Mouse (Mus musculus): ENCODE data around the gene 9130019O22Rik. TPM values are rescaled to one million over a fixed set of nuclear protein-coding genes. Genes with fewer than 3 reads are reported as not detected.
"Not testable (repeated sequence)": the region's sequence is repeated elsewhere in the genome, so short reads cannot be mapped to it uniquely, and the experiment has no call there.

Gene 9130019O22Rik
- polyA plus RNA-seq, 1 experiment from 2014 or later = 5.0 TPM

GRCm38 (mm10) chr7:127371213-127371612, 15.8 kb downstream of the 9130019O22Rik start:
- no peaks in the 10 kb centered on the region for H3K27me3 ChIP-seq
- H3K9ac ChIP-seq = no peak overlapping the region
- H3K4me3 ChIP-seq = no peak overlapping the region
- H3K27ac ChIP-seq (replicated peaks) = no peak overlapping the region
- ATAC-seq (ENCODE audit: low read depth) = no peak
- peaks cover 5% of the 10 kb centered on the region for H3K4me1 ChIP-seq (replicated peaks)
- H3K9me3 ChIP-seq = no peaks in the 10 kb centered on the region
- WGBS = 80% methylated on average over 2 of the region's 2 CpGs
- no peak overlapping the region for H3K4me2 ChIP-seq
- H3K36me3 ChIP-seq = peaks cover 21% of the 10 kb centered on the region

GRCm38 (mm10) chr7:127366249-127366648, 20.7 kb downstream of the 9130019O22Rik start:
- Histone ChIP-seq H3K9ac (no peak overlapping the region), H3K4me1 (replicated peaks) (peaks cover 9% of the 10 kb centered on the region), H3K9me3 (no peaks in the 10 kb centered on the region), H3K36me3 (no peaks in the 10 kb centered on the region), H3K4me2 (no peak overlapping the region), H3K27me3 (peaks cover 15% of the 10 kb centered on the region; the same call in 1 of the 2 replicates), H3K4me3 (no peak overlapping the region), H3K27ac (replicated peaks) (no peak overlapping the region)
- ATAC-seq (ENCODE audit: low read depth) = no peak
- WGBS = 81% methylated on average over 3 of the region's 3 CpGs

DNA sequence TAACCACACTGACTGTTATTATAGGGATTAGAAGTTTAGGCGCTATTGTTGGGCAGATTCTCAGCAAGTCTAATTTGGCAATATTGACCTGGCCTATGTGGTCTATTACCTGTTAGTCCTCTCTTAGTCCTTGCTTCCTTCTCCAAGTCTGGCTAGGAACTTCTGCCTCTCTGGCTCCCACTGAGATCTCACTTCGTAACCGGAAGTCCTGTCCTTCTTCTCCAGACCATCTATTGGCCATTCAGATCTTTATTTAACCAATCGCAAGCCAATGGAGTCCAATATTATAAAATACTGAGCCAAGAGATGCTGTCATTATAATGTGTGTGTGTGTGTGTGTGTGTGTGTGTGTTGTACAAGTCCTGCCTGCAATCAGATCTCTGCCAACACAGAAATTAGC, 22.8 kb downstream of the 9130019O22Rik start:
- H3K4me1 ChIP-seq (replicated peaks) = peaks cover 9% of the 10 kb centered on the region
- no peaks in the 10 kb centered on the region for H3K36me3 ChIP-seq
- ATAC-seq (ENCODE audit: low read depth) = no peak
- peak overlapping the region; percentile 72 for H3K4me2 ChIP-seq
- H3K27me3 ChIP-seq = peaks cover 30% of the 10 kb centered on the region
- no peak overlapping the region for H3K27ac ChIP-seq (replicated peaks)
- WGBS = 62% methylated on average over 4 of the region's 4 CpGs
- H3K4me3 ChIP-seq = peak overlapping the region; percentile 42
- no peaks in the 10 kb centered on the region for H3K9me3 ChIP-seq
- no peak overlapping the region for H3K9ac ChIP-seq

DNA sequence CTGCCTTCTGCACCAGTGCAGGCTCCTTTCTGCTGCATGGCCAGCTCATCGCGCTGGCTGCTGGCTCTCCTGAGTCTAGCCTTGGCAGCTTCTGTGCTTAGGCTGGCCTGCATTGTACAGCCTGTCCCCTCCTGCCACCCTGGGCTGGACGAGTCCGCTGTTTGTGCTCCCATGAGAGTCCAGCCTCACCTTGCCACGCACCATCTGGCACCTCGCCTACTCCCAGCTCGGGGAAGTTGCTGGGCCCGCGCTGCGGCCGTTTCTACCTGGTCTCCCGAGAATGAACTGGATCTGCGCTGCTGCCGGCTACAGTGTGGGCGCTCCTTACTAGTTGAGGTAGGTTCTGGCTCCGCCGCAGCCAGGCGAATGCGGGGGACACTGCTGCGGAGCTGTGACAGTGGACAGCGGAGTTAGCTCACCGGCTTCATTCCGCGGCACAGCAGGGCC, 23.5 kb downstream of the 9130019O22Rik start:
- no peaks in the 10 kb centered on the region for H3K9me3 ChIP-seq

DNA sequence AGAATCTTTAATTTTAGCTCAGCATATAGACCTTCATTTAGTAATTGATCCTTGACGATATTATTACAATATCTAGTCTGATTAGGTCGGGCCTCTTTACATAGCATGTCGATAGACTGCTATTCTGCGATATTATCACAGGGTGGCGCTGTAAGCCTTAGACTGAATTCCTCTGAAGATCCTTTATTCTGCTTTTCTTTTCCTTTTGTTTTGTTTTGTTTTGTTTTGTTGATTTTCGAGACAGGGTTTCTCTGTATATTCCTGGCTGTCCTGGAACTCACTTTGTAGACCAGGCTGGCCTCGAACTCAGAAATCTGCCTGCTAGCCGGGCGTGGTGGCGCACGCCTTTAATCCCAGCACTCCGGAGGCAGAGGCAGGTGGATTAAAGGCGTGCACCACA, 24.5 kb downstream of the 9130019O22Rik start:
- H3K4me2 ChIP-seq = peak overlapping the region; percentile 37
- H3K9ac ChIP-seq = not testable (repeated sequence)

More for the DNA sequence above, 23.5 kb downstream of the 9130019O22Rik start:
- peak overlapping the region; percentile 69 for H3K9ac ChIP-seq
- H3K27me3 ChIP-seq = peaks cover 30% of the 10 kb centered on the region
- H3K4me3 ChIP-seq = peak overlapping the region; percentile 42
- peak; percentile 75 for ATAC-seq (ENCODE audit: low read depth)
- no peak overlapping the region for H3K27ac ChIP-seq (replicated peaks)
- peaks cover 9% of the 10 kb centered on the region for H3K4me1 ChIP-seq (replicated peaks)
- WGBS = 2% methylated on average over 24 of the region's 24 CpGs
- H3K36me3 ChIP-seq = no peaks in the 10 kb centered on the region
- H3K4me2 ChIP-seq = peak overlapping the region; percentile 72

DNA sequence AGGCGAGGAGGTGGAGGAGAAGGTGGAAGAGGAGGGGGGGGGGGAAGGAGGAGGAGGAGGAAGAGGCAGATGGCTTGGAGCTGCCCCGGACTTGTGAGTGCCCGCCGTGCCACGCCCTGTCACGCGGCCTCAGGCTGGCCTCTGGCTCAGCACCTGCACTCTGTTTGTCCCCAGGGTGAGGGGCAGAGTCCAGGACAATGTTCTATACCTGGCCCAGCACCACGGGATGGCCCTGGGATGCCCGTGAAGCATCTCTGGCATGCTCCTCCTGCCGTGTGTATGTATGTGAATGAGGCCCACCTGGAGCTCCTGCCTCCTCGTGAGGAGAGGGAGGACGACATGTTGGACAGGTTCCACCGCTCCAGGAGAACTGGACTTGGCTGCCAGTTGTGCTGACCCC, 25.5 kb downstream of the 9130019O22Rik start:
- Histone ChIP-seq H3K4me3 (no peak overlapping the region), H3K27ac (replicated peaks) (no peak overlapping the region), H3K4me1 (replicated peaks) (peaks cover 9% of the 10 kb centered on the region), H3K36me3 (no peaks in the 10 kb centered on the region), H3K4me2 (no peak overlapping the region), H3K27me3 (peaks cover 30% of the 10 kb centered on the region), H3K9me3 (no peaks in the 10 kb centered on the region), H3K9ac (no peak overlapping the region)
- ATAC-seq (ENCODE audit: low read depth) = no peak
- 49% methylated on average over 13 of the region's 13 CpGs for WGBS

More for the DNA sequence above, 24.5 kb downstream of the 9130019O22Rik start:
- not testable (repeated sequence) for ATAC-seq (ENCODE audit: low read depth); H3K36me3 ChIP-seq; H3K4me1 ChIP-seq (replicated peaks); H3K9me3 ChIP-seq; H3K27ac ChIP-seq (replicated peaks)
- 21% methylated on average over 13 of the region's 13 CpGs for WGBS
- peak overlapping the region; percentile 15; the same call in 1 of the 2 replicates for H3K4me3 ChIP-seq
- peaks cover 30% of the 10 kb centered on the region for H3K27me3 ChIP-seq

- no peak for ATAC-seq (ENCODE audit: low read depth)
- Histone ChIP-seq H3K36me3 (no peaks in the 10 kb centered on the region), H3K9ac (no peak overlapping the region), H3K4me2 (no peak overlapping the region), H3K9me3 (no peaks in the 10 kb centered on the region), H3K4me3 (no peak overlapping the region), H3K4me1 (replicated peaks) (peaks cover 9% of the 10 kb centered on the region), H3K27ac (replicated peaks) (no peak overlapping the region), H3K27me3 (peaks cover 30% of the 10 kb centered on the region)
- 78% methylated on average over 4 of the region's 4 CpGs for whole genome bisulfite sequencing
Measured at GRCm38 (mm10) chr7:127360265-127360664, 26.7 kb downstream of the 9130019O22Rik start.

DNA sequence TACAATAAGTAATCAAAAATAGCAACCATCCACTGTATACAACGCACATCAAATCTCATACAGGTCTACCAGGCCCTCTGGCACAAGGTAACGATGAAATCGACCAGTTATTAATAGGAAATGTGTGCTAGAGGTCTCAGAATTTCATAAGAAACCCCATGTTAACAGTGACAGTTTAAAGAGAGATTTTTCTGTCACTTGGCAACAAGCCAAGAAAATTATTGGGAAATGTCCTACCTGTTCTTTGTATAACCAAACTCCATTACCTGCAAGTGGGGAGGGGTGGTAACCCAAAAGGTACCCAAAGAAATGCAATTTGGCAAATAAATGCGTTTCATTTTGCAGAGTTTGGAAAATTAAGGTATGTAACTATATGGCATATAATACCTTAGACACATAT, 28.5 kb downstream of the 9130019O22Rik start:
- Histone ChIP-seq H3K9ac (no peak overlapping the region), H3K4me3 (no peak overlapping the region), H3K27ac (replicated peaks) (no peak overlapping the region), H3K4me1 (replicated peaks) (peaks cover 3% of the 10 kb centered on the region), H3K9me3 (no peaks in the 10 kb centered on the region), H3K27me3 (peaks cover 26% of the 10 kb centered on the region), H3K4me2 (no peak overlapping the region), H3K36me3 (no peaks in the 10 kb centered on the region)
- ATAC-seq (ENCODE audit: low read depth) = no peak
- 71% methylated on average over 4 of the region's 4 CpGs for WGBS

DNA sequence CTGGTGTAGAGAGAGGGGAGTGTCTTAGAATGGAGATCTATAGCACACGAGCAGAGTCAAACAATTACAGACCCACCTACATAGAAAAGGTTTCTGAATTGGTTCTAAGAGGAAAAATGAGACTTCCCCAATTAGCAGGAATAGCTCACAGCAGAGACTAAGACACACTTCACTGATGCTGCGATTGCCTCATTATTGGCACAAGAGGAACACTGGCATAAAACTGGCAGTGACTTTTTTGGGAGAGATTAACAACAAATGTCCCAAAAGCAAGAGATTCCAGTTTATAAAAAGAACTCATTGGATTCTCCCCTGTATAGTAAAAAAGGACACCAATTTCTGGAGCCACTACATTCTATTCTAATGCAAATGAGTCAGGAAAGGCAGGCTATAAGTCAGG, 29.1 kb downstream of the 9130019O22Rik start:
- ATAC-seq (ENCODE audit: low read depth) = no peak
- Histone ChIP-seq H3K4me3 (no peak overlapping the region), H3K36me3 (no peaks in the 10 kb centered on the region), H3K9ac (no peak overlapping the region), H3K27ac (replicated peaks) (no peak overlapping the region), H3K4me2 (no peak overlapping the region), H3K4me1 (replicated peaks) (no peaks in the 10 kb centered on the region), H3K27me3 (peaks cover 24% of the 10 kb centered on the region), H3K9me3 (no peaks in the 10 kb centered on the region)
- 64% methylated on average over 2 of the region's 2 CpGs for WGBS

DNA sequence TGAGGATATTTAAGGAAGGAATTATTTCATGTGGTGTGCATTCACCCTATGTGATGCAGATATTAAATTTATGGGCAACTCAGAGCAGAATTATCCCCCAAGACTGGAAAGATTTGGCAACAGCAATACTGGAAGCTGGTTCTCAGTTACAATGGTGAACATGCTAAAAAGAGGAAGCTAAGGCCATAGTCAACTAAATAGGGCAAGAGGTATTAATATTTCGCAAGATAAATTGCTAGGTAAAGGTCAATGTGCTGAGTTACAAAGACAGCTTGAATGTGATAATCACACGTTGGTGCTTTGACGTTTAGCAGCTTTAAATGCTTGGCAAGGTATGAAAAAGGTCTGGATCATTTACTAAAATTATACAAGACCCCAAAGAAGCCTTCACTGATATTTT, 31.2 kb downstream of the 9130019O22Rik start:
- H3K4me3 ChIP-seq = no peak overlapping the region
- no peak for ATAC-seq (ENCODE audit: low read depth)
- H3K27ac ChIP-seq (replicated peaks) = no peak overlapping the region
- WGBS = 58% methylated on average over 3 of the region's 3 CpGs
- H3K4me2 ChIP-seq = no peak overlapping the region
- H3K9me3 ChIP-seq = no peaks in the 10 kb centered on the region
- H3K27me3 ChIP-seq = peaks cover 16% of the 10 kb centered on the region; the same call in 1 of the 2 replicates
- H3K36me3 ChIP-seq = no peaks in the 10 kb centered on the region
- H3K9ac ChIP-seq = no peak overlapping the region
- no peaks in the 10 kb centered on the region for H3K4me1 ChIP-seq (replicated peaks)

DNA sequence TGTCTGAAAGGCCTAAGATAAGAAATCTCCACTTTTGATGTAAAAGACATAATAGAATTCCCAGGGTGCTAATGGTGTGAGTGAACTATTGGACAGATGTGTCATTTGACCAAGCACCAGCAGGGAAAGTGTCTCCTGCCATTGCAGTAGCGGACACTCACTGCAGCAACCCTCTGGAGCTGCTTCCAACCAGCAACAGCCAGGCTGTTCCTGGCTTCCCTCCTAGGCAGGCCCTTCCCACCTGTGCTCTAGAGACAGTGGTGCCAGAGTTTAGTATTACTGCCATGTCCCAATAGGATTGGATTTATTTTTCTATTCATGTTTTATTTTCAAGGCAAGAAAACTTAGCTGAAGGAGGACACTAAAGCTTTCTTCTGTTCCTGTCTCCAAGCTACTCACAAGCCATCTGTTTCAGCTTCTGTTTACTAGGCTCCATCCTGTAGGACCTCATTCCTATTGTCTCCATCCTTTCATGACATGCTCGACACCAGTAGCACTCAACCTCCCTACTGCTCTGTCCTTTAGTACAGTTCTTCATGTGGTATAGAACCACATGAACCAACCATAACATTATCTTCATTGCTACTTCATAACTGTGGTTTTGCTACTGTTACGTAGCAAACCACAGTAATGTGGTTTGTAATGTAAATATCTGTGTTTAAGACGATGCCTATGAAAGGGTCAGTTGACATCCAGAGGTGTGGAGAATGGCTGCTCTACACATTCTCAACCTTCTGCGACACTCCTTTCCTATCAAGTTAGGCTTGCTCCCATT, 35.5 kb downstream of the 9130019O22Rik start:
- no peak overlapping the region for H3K27ac ChIP-seq (replicated peaks)
- ATAC-seq (ENCODE audit: low read depth) = no peak
- H3K27me3 ChIP-seq = 0 out of 2 replicates have a peak, but pooled peaks cover 3% of the 10 kb centered on the region
- H3K9ac ChIP-seq = no peak overlapping the region
- peaks cover 9% of the 10 kb centered on the region for H3K4me1 ChIP-seq (replicated peaks)
- WGBS = 84% methylated on average over 5 of the region's 5 CpGs
- H3K9me3 ChIP-seq = no peaks in the 10 kb centered on the region
- no peak overlapping the region for H3K4me2 ChIP-seq
- H3K4me3 ChIP-seq = no peak overlapping the region
- no peaks in the 10 kb centered on the region for H3K36me3 ChIP-seq

- no peak for ATAC-seq (ENCODE audit: low read depth)
- H3K9me3 ChIP-seq = no peaks in the 10 kb centered on the region
- WGBS = 15% methylated on average over 8 of the region's 8 CpGs
- peak overlapping the region; percentile 85 for H3K4me2 ChIP-seq
- H3K27me3 ChIP-seq = no peaks in the 10 kb centered on the region
- peaks cover 20% of the 10 kb centered on the region for H3K36me3 ChIP-seq
- H3K27ac ChIP-seq (replicated peaks) = peak overlapping the region; percentile 93; the same call in 1 of the 2 replicates
- H3K9ac ChIP-seq = peak overlapping the region; percentile 96; the same call in 1 of the 2 replicates
- H3K4me1 ChIP-seq (replicated peaks) = peaks cover 28% of the 10 kb centered on the region
- H3K4me3 ChIP-seq = peak overlapping the region; percentile 84
Measured at GRCm38 (mm10) chr7:127346676-127347075, 40.3 kb downstream of the 9130019O22Rik start.

Measured in neural tube, embryonic 13.5 days (tissue).